Mouse (Mus musculus) hindbrain, embryonic 13.5 days (tissue): ENCODE data around the gene Sncb. TPM values are rescaled to one million over a fixed set of nuclear protein-coding genes. Genes with fewer than 3 reads are reported as not detected.

Source experiments
- ATAC-seq: fragments of 200-750 bp; cut with Nextera tagmentation; 2 replicates; pipeline ENCODE4 v1.8.0; 2017; ENCODE audit warnings: moderate TSS enrichment; ENCODE audit not compliant: low FRiP score
- H3K27ac ChIP-seq: fragments of 300-500 bp; sonication (generic); 2 replicates; pipeline ENCODE4 v1.5.1; 2015; ENCODE audit warnings: inconsistent platforms, mild to moderate bottlenecking, moderate library complexity
- H3K27me3 ChIP-seq: fragments of 300-500 bp; sonication (generic); 2 replicates; pipeline ENCODE4 v1.6.1; 2015; ENCODE audit warnings: mild to moderate bottlenecking, inconsistent platforms
- H3K36me3 ChIP-seq: fragments of 300-500 bp; sonication (generic); 2 replicates; pipeline ENCODE4 v1.6.1; 2015; ENCODE audit warnings: mild to moderate bottlenecking, inconsistent platforms
- H3K4me1 ChIP-seq: fragments of 300-500 bp; sonication (generic); replicated peaks from 2 replicates; pipeline ENCODE4 v1.6.1; 2015; ENCODE audit warnings: inconsistent platforms
- H3K4me2 ChIP-seq: fragments of 300-500 bp; sonication (generic); 2 replicates; pipeline ENCODE4 v1.6.1; 2015; ENCODE audit warnings: inconsistent platforms, mild to moderate bottlenecking, moderate library complexity
- H3K4me3 ChIP-seq: fragments of 300-500 bp; sonication (generic); 2 replicates; pipeline ENCODE4 v1.5.1; 2015; ENCODE audit warnings: mild to moderate bottlenecking, inconsistent platforms
- H3K9ac ChIP-seq: fragments of 300-500 bp; sonication (generic); 2 replicates; pipeline ENCODE4 v1.6.1; 2015; ENCODE audit warnings: mild to moderate bottlenecking, inconsistent platforms
- H3K9me3 ChIP-seq: fragments of 300-500 bp; sonication (generic); 2 replicates; pipeline ENCODE4 v1.6.1; 2016; ENCODE audit warnings: inconsistent platforms
- WGBS: fragments of 180-500 bp; shearing (Covaris S2); methylation state at CpG from one replicate; pipeline ENCODE4 v1.1.7; 2015; 5-methylcytosine and 5-hydroxymethylcytosine counted together
- polyA plus RNA-seq: library from polyadenylated mRNA; unstranded; fragments of >200 nt; fragmentation: Nextera tagmentation; extraction: Ambion mirVana; gene quantifications from 2 replicates; pipeline ENCODE4 v1.2.1, GENCODE M21; 2015

Gene Sncb
- polyA plus RNA-seq: 18.7 and 20.8 TPM in 2 replicates

DNA sequence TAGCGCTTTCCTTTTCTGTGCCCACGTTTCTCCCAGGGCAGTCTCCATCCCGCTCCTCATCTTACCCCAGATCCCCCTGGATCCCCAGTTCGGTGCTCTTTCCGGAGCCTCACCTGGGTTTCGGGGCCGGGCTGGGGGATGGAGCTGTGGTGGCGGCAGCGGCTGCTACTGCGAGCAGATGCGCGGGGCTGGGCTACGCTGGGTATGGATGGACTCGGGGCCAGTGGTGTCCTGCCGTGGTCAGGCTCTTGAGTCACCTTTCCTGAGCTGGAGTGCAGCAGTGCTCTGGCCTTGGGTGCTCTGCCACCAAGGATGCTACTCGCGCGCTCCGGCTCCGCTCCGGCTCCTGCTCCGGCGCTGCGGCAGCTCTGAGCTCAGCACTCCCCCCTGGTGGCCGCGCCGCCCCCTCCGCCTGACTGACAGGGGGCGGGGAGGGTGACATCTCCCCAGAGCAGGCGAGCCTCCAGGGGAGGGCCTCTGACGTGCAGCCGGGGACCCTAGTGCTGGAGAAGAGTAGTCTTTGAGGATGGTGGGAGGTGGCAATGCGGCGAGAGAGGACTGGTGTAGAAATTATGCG lies at the start of gene Sncb:
Gene Sncb, minus strand, starts transcription at position 404 of the 577 bp plus-strand sequence.
- under 1% methylated on average over 35 of the region's 35 CpGs for WGBS
- Histone ChIP-seq H3K4me3 (peak within 1 kb of the TSS; percentile 55), H3K27ac (peak within 1 kb of the TSS; percentile 49), H3K9me3 (no peaks in the 10 kb centered on the region), H3K9ac (peak within 1 kb of the TSS; percentile 78), H3K4me2 (peak within 1 kb of the TSS; percentile 78), H3K4me1 (peaks cover 25% of the 10 kb centered on the region), H3K36me3 (no peaks in the 10 kb centered on the region), H3K27me3 (peaks cover 75% of the 10 kb centered on the region)
- ATAC-seq: peak; percentile 72

DNA sequence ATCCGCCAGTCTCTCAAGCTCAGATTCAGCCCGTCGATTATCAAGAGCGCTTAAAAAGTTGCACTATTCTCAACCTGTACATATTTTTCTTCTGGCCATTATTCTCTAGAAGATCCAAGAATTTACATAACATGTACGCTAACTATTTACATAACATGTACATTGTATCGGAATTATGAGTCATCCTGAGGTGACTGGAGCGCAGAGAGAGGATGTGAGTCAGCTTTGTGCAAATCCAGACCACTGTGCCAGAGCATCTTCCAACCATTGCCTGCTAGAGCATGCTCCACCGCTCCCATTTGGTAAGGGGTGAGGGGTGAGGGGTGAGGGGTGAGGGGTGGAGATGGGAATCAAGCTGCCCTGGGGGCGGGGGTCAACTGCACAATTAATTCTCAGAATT lies 47.0 kb upstream of the Sncb start:
- Histone ChIP-seq H3K4me2 (no peak overlapping the region), H3K4me3 (no peak overlapping the region), H3K36me3 (no peaks in the 10 kb centered on the region), H3K4me1 (peaks cover 4% of the 10 kb centered on the region), H3K27ac (no peak overlapping the region), H3K9me3 (no peaks in the 10 kb centered on the region), H3K27me3 (0 out of 2 replicates have a peak, but pooled peaks cover 5% of the 10 kb centered on the region), H3K9ac (no peak overlapping the region)
- no peak for ATAC-seq
- 87% methylated on average over 9 of the region's 9 CpGs for WGBS

DNA sequence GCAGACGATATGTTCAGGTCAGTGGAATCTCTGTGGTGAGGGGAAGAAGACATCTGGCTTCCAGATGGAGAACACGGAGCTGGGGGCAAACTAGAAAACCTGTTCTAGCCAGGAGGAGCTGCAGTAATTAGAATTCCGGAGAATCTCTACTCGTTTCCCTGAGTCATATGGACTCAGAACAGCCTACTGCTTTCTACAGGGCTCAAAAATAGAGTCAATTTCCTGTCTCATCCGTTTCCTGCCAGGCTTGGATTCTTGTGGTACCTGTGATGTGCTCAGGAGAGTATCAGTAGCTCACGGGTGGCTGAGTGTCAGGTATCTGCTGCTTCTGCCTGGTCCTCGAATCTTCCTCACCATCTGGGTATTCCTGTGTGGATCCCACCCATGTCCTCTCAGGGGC lies 45.1 kb upstream of the Sncb start:
- H3K4me3 ChIP-seq: no peak overlapping the region
- no peak overlapping the region for H3K9ac ChIP-seq
- ATAC-seq: no peak
- H3K36me3 ChIP-seq: no peaks in the 10 kb centered on the region
- 72% methylated on average over 7 of the region's 7 CpGs for WGBS
- H3K9me3 ChIP-seq: no peaks in the 10 kb centered on the region
- H3K4me1 ChIP-seq: peaks cover 4% of the 10 kb centered on the region
- H3K27me3 ChIP-seq: peaks cover 6% of the 10 kb centered on the region; the same call in 1 of the 2 replicates
- H3K27ac ChIP-seq: no peak overlapping the region
- H3K4me2 ChIP-seq: no peak overlapping the region

DNA sequence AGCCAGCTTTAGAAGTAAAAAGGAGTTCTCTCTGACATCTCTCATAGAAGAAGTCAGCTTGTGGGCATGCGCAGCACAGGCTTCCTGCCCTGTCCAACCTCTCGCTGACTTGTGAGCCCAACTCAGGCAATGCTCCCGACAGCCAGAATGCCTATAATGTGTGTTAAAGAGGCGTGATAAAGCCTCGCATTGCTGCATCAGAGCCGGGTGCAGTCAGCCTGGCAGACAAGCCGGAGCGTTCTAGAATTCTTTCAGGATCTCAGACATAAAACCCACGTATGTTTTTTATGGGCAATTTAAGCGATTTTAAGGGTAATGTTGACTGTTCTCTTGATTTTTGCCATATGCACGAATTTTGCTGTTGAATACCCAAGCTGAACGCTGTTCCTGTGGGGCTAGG lies 41.7 kb upstream of the Sncb start:
- no peaks in the 10 kb centered on the region for H3K36me3 ChIP-seq
- no peak overlapping the region for H3K4me3 ChIP-seq
- no peak overlapping the region for H3K9ac ChIP-seq
- H3K4me2 ChIP-seq: no peak overlapping the region
- no peaks in the 10 kb centered on the region for H3K9me3 ChIP-seq
- 79% methylated on average over 12 of the region's 12 CpGs for WGBS
- ATAC-seq: no peak
- H3K27ac ChIP-seq: no peak overlapping the region
- H3K27me3 ChIP-seq: peaks cover 17% of the 10 kb centered on the region; the same call in 1 of the 2 replicates
- peaks cover 16% of the 10 kb centered on the region for H3K4me1 ChIP-seq

DNA sequence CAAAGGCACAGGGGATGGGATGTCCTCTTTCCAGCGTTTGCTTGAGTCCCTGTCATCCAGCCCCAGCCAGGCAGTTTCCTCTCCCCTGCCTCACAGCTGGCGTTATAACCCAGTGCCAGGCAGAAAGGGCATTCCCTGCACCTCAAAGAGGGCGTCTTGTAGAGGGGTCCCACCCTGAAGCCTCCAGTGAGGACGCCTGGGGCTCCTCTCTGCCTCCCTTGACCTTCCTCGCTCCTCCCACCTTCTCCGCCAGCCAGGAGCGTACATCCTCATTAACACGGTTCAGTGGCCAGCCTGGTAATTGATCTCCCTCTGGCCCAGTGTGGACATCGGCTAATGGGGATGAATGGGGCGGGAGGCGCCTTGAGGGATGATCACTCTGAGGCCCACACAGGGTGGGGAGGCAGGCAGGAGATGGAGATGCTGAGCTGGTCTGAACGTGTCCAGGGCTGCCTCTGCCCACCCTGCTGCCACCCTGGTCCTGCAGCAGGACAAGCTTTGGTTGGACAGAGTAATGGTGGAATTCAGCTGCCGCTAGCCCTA lies 40.1 kb upstream of the Sncb start:
- peak overlapping the region; percentile 19; the same call in 1 of the 2 replicates for H3K27ac ChIP-seq
- ATAC-seq: peak; percentile 43
- H3K4me1 ChIP-seq: peaks cover 16% of the 10 kb centered on the region
- H3K4me2 ChIP-seq: no peak overlapping the region
- H3K4me3 ChIP-seq: no peak overlapping the region
- peak overlapping the region; percentile 35; the same call in 1 of the 2 replicates for H3K9ac ChIP-seq
- H3K27me3 ChIP-seq: peaks cover 17% of the 10 kb centered on the region; the same call in 1 of the 2 replicates
- H3K36me3 ChIP-seq: no peaks in the 10 kb centered on the region
- no peaks in the 10 kb centered on the region for H3K9me3 ChIP-seq
- 9% methylated on average over 13 of the region's 13 CpGs for WGBS

DNA sequence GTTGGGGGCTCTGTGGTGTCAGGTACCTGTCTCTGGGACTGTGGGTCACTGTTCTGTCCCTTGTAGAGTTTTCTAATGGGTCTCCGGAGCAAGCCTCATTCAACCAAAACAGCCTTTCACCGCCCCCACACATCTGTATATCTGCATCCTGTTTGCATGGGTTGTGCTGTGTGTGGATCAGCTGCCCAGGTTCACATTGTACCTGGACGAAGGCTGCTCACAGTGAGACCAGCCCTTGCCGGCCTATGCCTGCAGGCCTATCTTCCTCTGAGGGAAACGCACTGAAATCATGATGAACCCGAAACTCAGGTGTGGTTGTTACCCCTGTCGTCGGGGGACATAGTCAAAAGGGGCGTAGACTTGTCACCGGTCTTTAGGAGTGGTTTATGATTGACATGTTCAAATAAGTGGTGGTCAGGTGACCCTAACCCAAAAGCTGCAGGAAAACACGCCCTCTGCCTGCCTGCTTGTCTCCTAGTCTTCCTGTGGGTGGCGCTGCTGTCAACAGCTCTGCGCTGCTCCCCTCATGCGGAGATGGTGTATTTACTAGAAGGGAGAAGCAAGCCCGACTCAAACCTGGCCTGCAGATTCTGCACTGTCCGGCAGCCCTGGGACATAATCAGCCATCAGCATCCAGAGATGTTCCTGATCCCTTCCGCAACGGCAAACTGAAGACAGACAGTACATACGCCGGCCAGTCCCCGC lies 38.9 kb upstream of the Sncb start:
- H3K27ac ChIP-seq: no peak overlapping the region
- no peak overlapping the region for H3K9ac ChIP-seq
- peaks cover 24% of the 10 kb centered on the region; the same call in 1 of the 2 replicates for H3K27me3 ChIP-seq
- no peak for ATAC-seq
- H3K4me1 ChIP-seq: peaks cover 16% of the 10 kb centered on the region
- H3K9me3 ChIP-seq: no peaks in the 10 kb centered on the region
- 44% methylated on average over 21 of the region's 21 CpGs for WGBS
- H3K4me2 ChIP-seq: no peak overlapping the region
- H3K4me3 ChIP-seq: no peak overlapping the region
- no peaks in the 10 kb centered on the region for H3K36me3 ChIP-seq

DNA sequence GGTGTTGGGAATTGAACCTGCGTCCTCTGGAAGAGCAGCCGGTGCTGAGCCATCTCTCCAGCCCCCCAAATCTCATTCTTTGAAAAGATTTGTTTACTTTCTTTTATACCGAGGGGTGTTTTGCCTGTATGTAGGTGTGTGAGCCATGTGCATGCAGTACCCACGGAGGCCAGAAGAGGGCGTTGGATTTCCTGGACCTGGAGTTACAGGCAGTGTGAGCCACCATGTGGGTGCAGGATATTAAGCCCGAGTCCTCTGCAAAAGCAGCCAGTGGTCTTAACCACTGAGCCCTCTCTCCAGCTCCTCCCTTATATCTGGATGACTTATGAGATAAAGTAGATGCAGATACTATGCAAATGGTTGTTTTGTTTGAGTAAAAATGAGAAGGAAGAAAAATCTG lies 36.6 kb upstream of the Sncb start:
- Histone ChIP-seq H3K4me3 (no peak overlapping the region), H3K4me1 (peaks cover 16% of the 10 kb centered on the region), H3K9ac (no peak overlapping the region), H3K9me3 (no peaks in the 10 kb centered on the region), H3K27me3 (peaks cover 32% of the 10 kb centered on the region), H3K36me3 (no peaks in the 10 kb centered on the region), H3K4me2 (no peak overlapping the region), H3K27ac (no peak overlapping the region)
- no peak for ATAC-seq
- WGBS: 86% methylated on average over 6 of the region's 6 CpGs

DNA sequence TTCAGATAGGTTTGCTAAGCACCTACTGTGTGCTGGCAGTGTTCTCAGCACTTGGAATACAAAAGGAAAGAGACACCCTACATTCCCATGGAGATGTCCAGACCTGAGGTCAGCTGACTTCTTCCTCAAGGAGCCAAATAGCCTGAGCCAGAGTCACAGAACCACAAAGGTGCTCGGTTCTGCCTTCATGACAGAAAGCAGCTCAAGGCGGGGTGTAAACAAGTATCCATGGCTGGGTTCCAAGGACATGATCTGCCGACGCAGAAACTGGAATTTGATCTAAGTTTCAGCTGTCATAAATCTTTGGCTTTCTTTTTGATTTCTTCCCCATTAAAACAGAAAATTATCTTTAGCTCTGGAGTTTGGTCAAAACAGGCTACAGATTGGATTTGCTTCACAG lies 33.8 kb upstream of the Sncb start:
- Histone ChIP-seq H3K27me3 (peaks cover 42% of the 10 kb centered on the region), H3K4me3 (no peak overlapping the region), H3K9ac (no peak overlapping the region), H3K4me2 (no peak overlapping the region), H3K36me3 (no peaks in the 10 kb centered on the region), H3K9me3 (no peaks in the 10 kb centered on the region), H3K4me1 (no peaks in the 10 kb centered on the region; the same call in 1 of the 2 replicates), H3K27ac (no peak overlapping the region)
- WGBS: 74% methylated on average over 4 of the region's 4 CpGs
- no peak for ATAC-seq

DNA sequence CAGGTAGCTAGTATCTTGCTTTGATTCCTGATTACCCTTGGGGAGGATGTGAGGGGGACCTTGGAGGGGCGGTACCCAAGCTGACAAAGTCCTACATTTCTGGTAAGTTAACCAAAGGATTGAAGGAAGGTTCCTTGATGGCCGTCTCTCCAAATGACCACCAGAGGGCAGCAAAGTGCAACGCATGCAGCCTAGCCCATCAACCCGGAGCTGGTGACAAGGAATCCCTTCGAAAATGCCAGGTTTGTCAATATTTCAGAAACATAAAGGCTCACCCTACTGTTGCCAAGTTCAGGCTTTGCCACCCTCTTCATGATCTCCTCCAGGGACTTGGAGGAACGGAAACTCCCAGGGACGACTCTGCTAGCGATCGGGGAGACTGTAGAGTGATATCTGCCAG lies 33.3 kb upstream of the Sncb start:
- H3K4me3 ChIP-seq: no peak overlapping the region
- H3K27me3 ChIP-seq: peaks cover 47% of the 10 kb centered on the region
- 24% methylated on average over 9 of the region's 9 CpGs for WGBS
- no peaks in the 10 kb centered on the region for H3K36me3 ChIP-seq
- no peak overlapping the region for H3K9ac ChIP-seq
- ATAC-seq: 0 out of 2 replicates have a peak, but pooled peaks have one; percentile 38
- H3K4me2 ChIP-seq: no peak overlapping the region
- no peaks in the 10 kb centered on the region for H3K9me3 ChIP-seq
- no peaks in the 10 kb centered on the region; the same call in 1 of the 2 replicates for H3K4me1 ChIP-seq
- H3K27ac ChIP-seq: no peak overlapping the region

DNA sequence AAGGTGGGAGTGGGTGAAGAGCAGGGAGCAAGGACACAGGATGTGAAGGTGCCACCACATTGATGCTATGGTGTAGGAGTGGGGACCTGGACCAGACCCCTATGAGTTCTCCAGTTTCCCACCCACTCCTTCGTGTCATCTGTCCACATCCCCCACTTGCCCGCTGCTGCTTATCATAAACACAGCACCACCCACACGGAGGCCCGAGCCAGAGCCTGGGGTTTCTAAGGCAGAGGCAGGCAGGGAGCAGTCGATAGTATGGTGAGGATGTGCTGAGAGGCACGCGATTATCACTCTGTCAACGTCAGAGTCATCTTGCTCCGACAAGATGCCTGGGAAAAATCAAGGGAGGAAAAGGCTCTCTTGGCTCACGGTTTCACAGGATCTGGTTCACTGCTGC lies 32.3 kb upstream of the Sncb start:
- Histone ChIP-seq H3K9me3 (no peaks in the 10 kb centered on the region), H3K36me3 (no peaks in the 10 kb centered on the region), H3K4me1 (no peaks in the 10 kb centered on the region; the same call in 1 of the 2 replicates), H3K27me3 (peaks cover 42% of the 10 kb centered on the region), H3K4me2 (no peak overlapping the region), H3K27ac (no peak overlapping the region), H3K9ac (no peak overlapping the region), H3K4me3 (no peak overlapping the region)
- no peak for ATAC-seq
- 79% methylated on average over 10 of the region's 10 CpGs for WGBS

DNA sequence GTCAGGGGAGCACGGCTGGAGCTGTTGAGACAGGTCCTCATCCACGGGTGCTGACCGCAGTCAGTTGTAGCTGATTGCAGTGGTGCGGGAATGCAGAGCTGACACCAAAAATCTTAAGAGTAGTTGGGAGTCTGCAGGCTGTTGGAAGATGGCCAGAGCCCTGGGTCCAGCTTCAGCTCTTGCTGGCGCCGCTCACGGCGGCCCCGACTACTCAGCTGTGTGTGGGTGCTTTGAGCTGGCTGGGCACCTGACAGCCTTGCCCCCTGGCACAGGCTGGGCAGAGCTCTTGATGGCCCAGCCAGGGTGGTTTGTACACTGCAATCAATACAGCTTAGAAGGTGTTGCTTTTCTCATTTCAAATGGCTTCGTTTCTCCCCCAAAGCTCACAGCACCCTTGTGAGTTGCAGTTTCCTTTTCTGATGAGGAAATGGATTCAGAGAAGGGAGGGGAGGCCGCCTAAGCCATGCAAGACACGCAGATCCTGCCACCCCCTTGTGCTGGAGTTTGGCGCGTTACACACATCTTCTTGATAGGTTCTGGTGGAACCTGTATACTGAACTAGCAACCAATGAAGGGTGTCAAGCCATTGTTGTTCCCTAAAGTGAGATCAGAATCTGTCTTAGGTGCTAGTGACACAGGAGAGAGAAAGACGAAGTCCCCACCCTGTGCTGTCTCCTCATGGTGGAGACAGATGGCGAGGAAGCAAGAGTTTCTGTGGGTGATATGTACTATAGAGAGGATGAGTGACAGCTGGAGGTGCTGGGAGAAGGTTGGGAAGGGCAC lies 31.7 kb upstream of the Sncb start:
- Histone ChIP-seq H3K4me1 (no peaks in the 10 kb centered on the region; the same call in 1 of the 2 replicates), H3K4me3 (no peak overlapping the region), H3K36me3 (0 out of 2 replicates have a peak, but pooled peaks cover 5% of the 10 kb centered on the region), H3K9me3 (no peaks in the 10 kb centered on the region), H3K27ac (no peak overlapping the region), H3K27me3 (peaks cover 44% of the 10 kb centered on the region), H3K4me2 (no peak overlapping the region), H3K9ac (no peak overlapping the region)
- no peak for ATAC-seq
- WGBS: 84% methylated on average over 16 of the region's 16 CpGs

DNA sequence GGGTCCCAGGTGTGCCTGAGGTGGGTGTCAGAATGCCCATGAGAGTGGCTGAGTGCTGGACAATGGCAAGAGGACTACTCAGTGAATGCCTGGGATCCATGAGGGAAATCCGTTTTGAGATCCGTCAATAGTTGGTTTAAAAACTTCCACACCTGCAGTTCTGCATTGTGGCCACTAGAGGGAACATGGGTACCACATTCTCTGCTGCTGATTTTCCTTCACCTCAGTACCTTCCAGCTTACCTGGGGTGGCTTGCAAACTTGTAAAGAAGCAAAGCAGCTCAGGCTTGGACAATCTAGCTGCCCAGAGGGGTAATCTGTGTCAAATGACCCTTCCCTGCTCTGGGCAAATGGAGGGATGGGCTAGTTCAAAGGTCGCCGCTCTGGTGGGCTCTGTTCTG lies 31.0 kb upstream of the Sncb start:
- 43% methylated on average over 4 of the region's 4 CpGs for WGBS
- H3K27me3 ChIP-seq: peaks cover 51% of the 10 kb centered on the region
- H3K9me3 ChIP-seq: no peaks in the 10 kb centered on the region
- no peak overlapping the region for H3K9ac ChIP-seq
- H3K27ac ChIP-seq: no peak overlapping the region
- H3K4me1 ChIP-seq: no peaks in the 10 kb centered on the region; the same call in none of the 2 replicates
- 0 out of 2 replicates have a peak, but pooled peaks cover 5% of the 10 kb centered on the region for H3K36me3 ChIP-seq
- no peak overlapping the region for H3K4me3 ChIP-seq
- ATAC-seq: no peak
- H3K4me2 ChIP-seq: no peak overlapping the region
